Mouse (Mus musculus) embryo, embryonic 11 days (tissue): ENCODE measurements around the gene Gm10260.

Source experiments
- DNase-seq: peaks from one replicate; pipeline ENCODE4 v3.0.0-alpha.2; 2015

Gm10260 gene

GRCm38 (mm10) chr13:97760532-97760931 is at the start of gene Gm10260:
Gene Gm10260 (minus strand): TSS chr13:97760632.
- no peak for DNase-seq

- DNase-seq: no peak
Observed at GRCm38 (mm10) chr13:97809828-97810227, 49.4 kb upstream of the Gm10260 start.

GRCm38 (mm10) chr13:97805907-97806306 is 45.5 kb upstream of the Gm10260 start:
- no peak for DNase-seq

DNA sequence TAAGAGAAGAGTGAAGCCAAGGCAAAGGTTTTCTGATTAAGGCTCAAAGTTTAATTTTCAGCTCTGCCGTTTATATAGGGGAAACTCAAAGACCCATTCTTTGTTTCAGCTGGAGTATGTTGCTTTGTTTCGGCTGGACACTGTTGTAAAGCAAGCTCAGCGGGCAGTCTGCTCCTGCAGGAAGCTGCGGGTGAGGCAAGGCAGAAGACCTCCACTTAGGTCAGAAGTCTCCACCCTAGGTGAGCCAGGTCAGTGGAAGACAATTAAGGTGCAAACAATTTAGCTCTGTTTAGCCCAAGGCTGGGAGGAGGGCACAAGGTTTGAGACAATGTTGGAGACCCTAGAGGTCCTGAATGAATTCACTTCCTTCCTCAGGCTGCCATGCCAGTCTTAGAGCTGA is 42.0 kb upstream of the Gm10260 start:
- DNase-seq: no peak

GRCm38 (mm10) chr13:97797462-97797861 is 37.0 kb upstream of the Gm10260 start:
- peak; percentile 61 for DNase-seq

DNA sequence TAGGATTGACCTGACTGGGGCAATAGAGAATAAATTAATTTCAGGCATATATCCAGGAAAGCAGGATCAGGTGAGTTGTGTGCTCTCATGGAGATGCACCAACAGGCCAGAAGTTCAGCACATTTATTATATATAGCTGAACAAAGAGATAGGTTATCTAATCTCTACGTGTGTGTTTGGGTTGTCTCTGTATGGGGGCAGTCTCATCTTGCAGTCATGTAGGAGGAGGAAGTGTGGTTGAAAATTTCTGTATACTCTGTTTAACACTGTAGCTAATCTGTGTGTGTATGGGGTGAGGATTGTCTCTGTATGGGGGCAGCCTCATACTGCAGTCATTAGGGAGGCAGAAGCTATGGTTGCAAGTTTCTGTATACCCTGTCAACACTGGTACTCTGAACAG is 34.3 kb upstream of the Gm10260 start:
- DNase-seq: no peak

GRCm38 (mm10) chr13:97793932-97794331 is 33.5 kb upstream of the Gm10260 start:
- no peak for DNase-seq

DNA sequence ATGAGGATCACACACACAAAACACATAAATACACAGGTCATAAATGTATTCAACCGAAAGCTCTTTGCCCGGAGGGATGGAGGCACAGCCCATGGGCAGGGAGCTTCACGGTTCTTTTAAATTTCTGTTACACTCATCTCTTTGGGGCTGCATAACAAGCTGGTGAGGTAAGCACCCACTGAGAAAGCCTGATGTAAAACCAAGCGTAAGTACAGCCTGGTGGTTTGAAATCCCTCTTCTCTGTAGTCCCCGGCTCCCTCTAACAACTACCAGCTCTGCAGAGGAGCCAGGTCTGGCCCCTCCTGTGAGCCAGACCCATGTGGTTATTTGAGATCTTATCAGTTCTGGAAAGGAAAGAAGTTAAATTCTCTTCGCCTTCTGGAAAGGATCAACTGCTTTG is 31.2 kb upstream of the Gm10260 start:
- DNase-seq: peak; percentile 32

DNA sequence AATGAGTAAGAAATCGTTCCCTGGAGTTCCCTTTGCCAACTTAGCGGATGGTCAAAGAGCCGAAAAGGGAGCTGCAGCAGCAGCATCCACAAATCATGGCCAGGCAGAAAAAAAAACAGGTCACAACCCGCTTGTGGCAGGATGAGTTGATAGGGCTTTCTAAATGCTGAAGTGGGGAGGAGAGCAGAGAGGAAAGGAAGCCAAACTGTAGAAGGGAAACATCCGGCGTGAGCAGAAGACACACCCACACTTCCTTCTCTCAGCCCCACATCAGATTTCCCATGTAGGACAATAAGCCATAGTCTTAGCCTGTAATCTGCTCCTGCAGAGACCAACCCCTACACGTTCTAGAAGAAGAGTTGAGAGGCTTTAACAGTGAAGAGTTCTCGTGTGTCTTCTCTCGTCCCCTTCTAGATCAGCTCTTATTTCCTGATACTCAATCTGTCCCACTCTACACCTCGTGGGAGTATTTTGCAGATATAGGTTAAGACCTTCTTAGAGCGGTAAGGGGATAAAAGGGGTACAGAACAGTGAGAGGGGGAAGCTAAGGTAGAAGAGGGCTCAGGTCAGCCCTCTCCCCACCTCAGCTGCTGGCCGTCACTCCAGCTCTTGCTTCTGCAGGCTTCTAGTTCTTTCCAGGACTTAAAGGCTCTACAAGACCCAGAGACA is 29.5 kb upstream of the Gm10260 start:
- DNase-seq: no peak

DNA sequence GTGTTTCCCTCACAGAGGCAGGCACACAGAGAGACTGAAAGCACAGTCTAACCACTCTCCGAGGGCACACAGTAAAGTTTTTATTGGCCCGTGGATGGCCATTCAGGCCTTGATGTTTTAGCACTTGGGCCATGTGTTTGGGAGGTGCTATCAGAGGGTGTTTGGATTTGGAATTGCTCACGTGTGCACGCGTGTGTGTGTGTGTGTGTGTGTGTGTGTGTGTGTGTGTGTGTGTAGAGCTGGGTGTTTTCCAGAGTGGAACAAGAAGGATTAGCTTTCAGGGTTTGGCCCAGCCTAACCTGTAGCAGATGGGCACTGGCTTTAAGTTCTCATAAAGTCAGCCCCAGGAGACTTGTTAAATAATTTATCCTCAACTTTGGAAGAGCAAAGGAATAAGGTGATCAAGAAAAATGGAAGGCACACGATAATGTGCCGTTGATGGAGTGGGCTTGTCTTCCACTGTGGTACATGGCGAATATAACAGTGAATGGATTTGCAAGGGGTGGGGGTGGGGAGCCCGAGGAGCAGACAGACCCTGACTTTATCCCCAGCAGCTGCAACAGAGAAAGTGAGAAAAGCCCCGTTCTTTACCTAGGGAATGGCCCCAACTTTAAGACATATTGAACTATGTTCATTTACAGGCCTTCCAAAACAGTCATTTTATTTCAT is 24.9 kb upstream of the Gm10260 start:
- DNase-seq: peak; percentile 38

DNA sequence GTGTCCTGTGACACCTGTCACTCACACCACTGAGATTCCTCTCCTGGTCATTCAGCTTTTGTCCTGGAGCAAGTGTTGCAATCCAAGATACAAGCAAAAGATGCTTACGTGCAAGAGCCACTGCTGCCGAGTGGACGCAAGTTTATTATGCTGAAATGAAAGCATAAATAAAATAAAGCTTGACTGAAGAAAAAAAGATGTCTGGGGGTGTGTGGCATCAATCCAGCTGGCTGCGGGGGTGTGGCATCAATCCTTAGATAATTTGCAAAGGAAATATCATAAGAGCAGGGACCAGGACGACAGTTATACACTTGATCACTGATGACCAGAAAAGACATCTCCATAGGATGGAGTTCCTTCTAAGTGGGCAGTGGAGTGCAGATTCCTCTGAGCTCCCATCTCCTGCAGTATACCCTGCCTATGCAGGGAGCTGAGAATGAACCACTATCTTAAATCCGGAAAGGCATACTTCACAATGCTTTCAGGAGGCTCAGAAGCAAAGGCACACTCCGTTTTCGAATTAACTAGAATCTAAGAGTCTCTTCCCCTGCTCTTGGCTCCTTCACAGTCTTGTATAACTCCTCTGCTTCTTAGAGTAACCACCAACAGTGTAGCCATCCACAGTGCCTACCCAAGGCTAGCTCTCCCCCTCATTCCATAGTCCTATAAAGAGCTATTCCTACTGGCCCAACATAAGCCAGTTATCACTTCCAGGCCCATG is 23.2 kb upstream of the Gm10260 start:
- DNase-seq: no peak

DNA sequence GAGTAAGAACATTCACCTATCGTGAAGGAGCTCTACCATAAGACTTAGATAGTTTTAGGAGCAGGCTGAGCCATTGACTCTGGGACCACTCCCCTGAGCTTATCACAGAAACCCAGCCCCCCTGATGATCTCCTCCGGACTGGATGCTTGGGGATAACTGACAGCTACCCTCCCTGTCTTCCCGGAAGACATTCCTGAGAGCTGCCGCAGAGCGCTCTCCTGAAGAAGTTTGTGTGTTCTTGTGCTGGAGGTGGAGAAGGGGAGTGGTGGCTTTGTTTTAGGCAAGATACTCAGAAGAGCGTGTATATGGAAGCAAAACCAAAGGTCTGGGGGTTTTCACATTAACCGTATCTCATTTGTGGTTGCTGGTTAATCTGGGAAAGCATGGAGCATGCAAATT is 21.6 kb upstream of the Gm10260 start:
- no peak for DNase-seq

GRCm38 (mm10) chr13:97781637-97782036 is 21.2 kb upstream of the Gm10260 start:
- DNase-seq: no peak

DNA sequence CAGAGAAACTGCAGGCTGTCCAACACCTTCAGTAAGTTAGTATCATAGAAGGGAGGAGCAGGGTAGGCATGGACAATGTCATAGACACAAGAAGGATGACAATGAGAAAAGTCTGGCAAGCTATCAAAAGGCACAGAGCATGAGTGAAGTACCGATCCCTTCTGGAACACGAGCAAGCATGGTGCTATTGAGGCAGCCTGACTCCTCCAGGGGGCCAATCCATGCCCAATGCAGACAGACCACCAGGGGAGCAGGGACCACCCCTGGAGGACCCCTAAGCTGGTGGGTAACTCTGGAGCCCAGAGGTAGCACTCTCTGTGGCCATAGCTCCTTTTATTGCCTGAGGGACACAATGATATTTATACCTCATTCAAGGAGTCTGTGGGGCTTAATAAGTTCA is 20.1 kb upstream of the Gm10260 start:
- DNase-seq: no peak

- DNase-seq: no peak
Observed at GRCm38 (mm10) chr13:97779657-97780445, 19.4 kb upstream of the Gm10260 start.

GRCm38 (mm10) chr13:97778698-97779194 is 18.3 kb upstream of the Gm10260 start:
- DNase-seq: no peak

- no peak for DNase-seq
Observed at GRCm38 (mm10) chr13:97777667-97778066, 17.2 kb upstream of the Gm10260 start.

GRCm38 (mm10) chr13:97776702-97777101 is 16.3 kb upstream of the Gm10260 start:
- DNase-seq: no peak

DNA sequence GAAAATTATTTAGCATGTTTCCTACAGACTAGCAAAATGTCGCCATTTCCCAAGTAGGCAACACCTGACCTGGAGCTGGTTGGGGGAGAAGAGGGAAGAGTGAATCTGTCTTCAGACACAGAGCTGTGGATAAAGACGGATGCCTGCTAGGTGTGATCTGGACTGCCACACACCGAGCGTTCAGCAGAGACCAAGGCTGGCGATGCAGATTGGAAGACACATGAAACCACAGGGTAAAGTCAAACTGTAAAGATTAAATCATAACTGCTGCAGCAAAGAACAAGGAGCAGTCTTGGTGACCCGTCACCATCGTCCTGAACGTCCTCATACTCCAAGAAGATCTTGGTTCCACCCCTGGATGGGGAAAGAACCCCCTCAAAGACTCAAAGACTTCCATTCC is 15.5 kb upstream of the Gm10260 start:
- DNase-seq: no peak

- DNase-seq: peak; percentile 75
Observed at GRCm38 (mm10) chr13:97774740-97775425, 14.5 kb upstream of the Gm10260 start.

GRCm38 (mm10) chr13:97769205-97769604 is 8.8 kb upstream of the Gm10260 start:
- no peak for DNase-seq

GRCm38 (mm10) chr13:97768803-97769202 is 8.4 kb upstream of the Gm10260 start:
- no peak for DNase-seq
